Mouse (Mus musculus): ENCODE measurements around the gene Armcx6. TPM values are rescaled to one million over a fixed set of nuclear protein-coding genes. Genes with fewer than 3 reads are reported as not detected.
"Not testable (repeated sequence)": the region's sequence is repeated elsewhere in the genome, so short reads cannot be mapped to it uniquely, and the experiment has no call there.

The Armcx6 gene
- polyA plus RNA-seq (2015; fragmentation: Nextera tagmentation; extraction: Ambion mirVana), result 6.5 and 7.5 TPM in 2 replicates

DNA sequence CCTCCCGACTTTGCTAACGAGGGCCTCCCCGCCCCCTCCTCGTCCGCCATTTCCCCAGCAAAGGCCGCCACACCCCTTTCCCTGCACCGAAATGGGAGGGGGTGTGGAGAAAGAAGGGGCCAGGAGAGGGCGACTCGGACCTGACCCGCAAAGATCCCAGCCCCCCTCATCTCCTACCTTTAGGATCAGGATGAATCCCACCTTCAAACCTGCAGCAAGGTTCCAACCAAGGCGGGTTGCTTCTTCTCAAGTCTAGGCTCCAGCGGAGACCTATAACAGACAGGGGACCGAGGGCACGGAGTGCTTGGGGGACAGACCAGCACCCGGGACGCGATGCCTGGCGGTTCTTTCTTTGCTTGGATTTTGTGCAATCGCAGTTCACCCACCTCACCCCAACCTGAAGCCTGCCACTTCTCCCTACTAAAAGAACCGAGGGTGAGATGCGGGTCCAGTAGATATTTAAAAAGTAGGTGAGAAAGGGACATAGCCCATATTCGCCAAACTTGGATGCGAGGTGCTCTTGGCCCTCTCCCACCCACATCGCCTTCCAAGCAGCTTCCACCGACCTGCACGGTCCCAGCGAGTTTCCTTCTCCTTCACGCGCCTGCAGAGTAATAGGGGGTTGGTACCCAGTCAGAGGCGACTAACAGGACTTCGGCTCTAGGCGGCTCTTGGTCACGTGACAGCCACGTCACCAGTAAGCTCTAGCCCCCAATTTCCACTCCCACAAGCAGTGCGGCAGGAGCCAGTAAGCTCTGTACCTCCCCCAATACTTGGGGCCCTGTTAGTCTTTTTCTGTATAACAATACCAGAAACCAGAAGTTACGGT lies at the start of gene Armcx6:
Gene Armcx6, minus strand, starts transcription at position 654 of the 829 bp plus-strand sequence.
- H3K4me3 ChIP-seq (replicated peaks), result peak within 1 kb of the TSS; percentile 63
- no peaks in the 10 kb centered on the region for H3K36me3 ChIP-seq
- peak within 1 kb of the TSS; percentile 66 for H3K9ac ChIP-seq
- DNase-seq (peak; percentile 65), ATAC-seq (ENCODE audit: low read depth) (peak; percentile 93)
- H3K27ac ChIP-seq, result 0 out of 2 replicates have a peak within 1 kb of the TSS, but pooled peaks have one; percentile 29
- H3K4me2 ChIP-seq, result peak within 1 kb of the TSS; percentile 80
- WGBS (ENCODE audit: insufficient replicate concordance), result 15% methylated on average over 36 of the region's 36 CpGs
- H3K27me3 ChIP-seq, result no peaks in the 10 kb centered on the region; the same call in 1 of the 2 replicates
- H3K4me1 ChIP-seq (replicated peaks), result peaks cover 6% of the 10 kb centered on the region
- no peaks in the 10 kb centered on the region for H3K9me3 ChIP-seq (replicated peaks)

DNA sequence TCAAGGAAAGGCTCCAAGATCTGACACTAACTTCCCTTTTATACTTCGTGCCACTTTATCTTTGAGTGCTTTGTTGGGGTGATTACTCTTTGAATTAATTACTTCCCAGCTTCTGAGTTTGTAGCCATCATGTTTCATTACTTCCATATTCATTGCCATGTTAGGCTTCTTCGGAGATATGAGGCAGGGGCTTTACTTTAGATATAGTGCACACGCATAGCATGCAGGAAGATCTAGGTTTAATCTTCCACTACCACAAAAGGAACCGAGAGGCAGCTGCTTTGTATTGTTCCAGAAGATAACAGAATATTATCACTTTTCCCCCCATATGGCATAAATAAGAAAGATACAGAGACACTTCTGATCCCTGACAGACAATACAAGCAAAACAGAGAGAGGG lies 36.5 kb upstream of the Armcx6 start:
- Histone ChIP-seq H3K4me1 (replicated peaks) (no peaks in the 10 kb centered on the region), H3K4me3 (replicated peaks) (no peak overlapping the region), H3K27ac (no peak overlapping the region), H3K4me2 (no peak overlapping the region), H3K9ac (no peak overlapping the region), H3K9me3 (replicated peaks) (no peaks in the 10 kb centered on the region), H3K27me3 (no peaks in the 10 kb centered on the region), H3K36me3 (no peaks in the 10 kb centered on the region)
- WGBS (ENCODE audit: insufficient replicate concordance), result 26% methylated on average over 4 of the region's 4 CpGs
- ATAC-seq (ENCODE audit: low read depth) (peak; percentile 59; the same call in 1 of the 2 replicates), DNase-seq (no peak)

DNA sequence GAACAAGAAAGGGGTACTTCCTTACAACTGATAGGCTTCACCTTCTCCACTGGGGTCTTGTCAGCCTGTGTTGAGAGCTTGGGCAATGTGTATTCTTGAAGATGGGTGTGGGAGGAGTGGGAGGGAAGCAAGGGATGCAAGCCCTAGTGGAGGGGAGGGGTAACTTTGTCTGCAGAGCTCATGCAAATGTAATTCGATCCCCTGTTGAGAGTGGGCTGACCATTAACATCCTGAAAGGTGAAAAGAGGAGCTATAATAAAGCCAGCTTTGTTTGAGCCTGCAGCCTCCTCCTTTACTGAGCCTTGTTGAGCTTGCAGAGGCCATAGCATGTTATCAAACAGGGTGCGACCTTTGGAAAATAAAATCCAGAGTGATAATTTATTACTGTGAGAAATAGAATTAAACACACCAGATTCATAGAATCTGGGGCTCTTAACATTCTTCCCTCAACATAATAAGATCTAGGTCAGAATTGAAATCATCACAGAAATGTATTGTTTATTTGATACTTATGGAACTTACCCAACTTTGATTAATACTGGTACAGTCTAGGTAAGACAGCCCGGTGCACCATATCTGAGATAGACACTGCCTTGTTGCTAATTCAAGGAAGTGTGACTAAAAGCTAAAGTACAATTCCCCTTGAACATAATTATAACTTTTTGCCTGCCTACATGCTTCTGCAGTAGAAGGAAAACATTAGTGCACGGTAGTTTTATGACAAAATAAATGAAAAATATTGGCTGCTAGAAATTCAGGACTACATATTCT lies 12.4 kb upstream of the Armcx6 start:
- H3K4me2 ChIP-seq; H3K9ac ChIP-seq; H3K9me3 ChIP-seq (replicated peaks); H3K36me3 ChIP-seq; DNase-seq; H3K27me3 ChIP-seq; H3K4me1 ChIP-seq (replicated peaks); H3K27ac ChIP-seq; H3K4me3 ChIP-seq (replicated peaks); ATAC-seq (ENCODE audit: low read depth): not testable (repeated sequence)
- 55% methylated on average over 3 of the region's 4 CpGs for WGBS (ENCODE audit: insufficient replicate concordance)

GRCm38 (mm10) chrX:134757293-134757995 lies 6.2 kb upstream of the Armcx6 start:
- Histone ChIP-seq H3K27ac (0 out of 2 replicates have a peak overlapping the region, but pooled peaks have one; percentile 29), H3K27me3 (no peaks in the 10 kb centered on the region; the same call in 1 of the 2 replicates), H3K4me2 (peak overlapping the region; percentile 75), H3K9me3 (replicated peaks) (no peaks in the 10 kb centered on the region), H3K4me3 (replicated peaks) (peak overlapping the region; percentile 68), H3K9ac (peak overlapping the region; percentile 74), H3K36me3 (no peaks in the 10 kb centered on the region), H3K4me1 (replicated peaks) (peaks cover 11% of the 10 kb centered on the region)
- ATAC-seq (ENCODE audit: low read depth), result 0 out of 2 replicates have a peak, but pooled peaks have one; percentile 17
- no peak for DNase-seq
- 19% methylated on average over 12 of the region's 13 CpGs for WGBS (ENCODE audit: insufficient replicate concordance)

- Histone ChIP-seq H3K27ac (peak within 1 kb of the TSS; percentile 29; the same call in 1 of the 2 replicates), H3K4me2 (peak within 1 kb of the TSS; percentile 75), H3K9ac (peak within 1 kb of the TSS; percentile 74), H3K9me3 (replicated peaks) (no peaks in the 10 kb centered on the region), H3K36me3 (no peaks in the 10 kb centered on the region), H3K27me3 (no peaks in the 10 kb centered on the region; the same call in 1 of the 2 replicates), H3K4me1 (replicated peaks) (peaks cover 11% of the 10 kb centered on the region), H3K4me3 (replicated peaks) (peak within 1 kb of the TSS; percentile 68)
- DNase-seq (peak; percentile 53), ATAC-seq (ENCODE audit: low read depth) (peak; percentile 90)
- WGBS (ENCODE audit: insufficient replicate concordance), result 17% methylated on average over 46 of the region's 46 CpGs
These were observed 5.4 kb upstream of the Armcx6 start, which contains the start of gene Armcx3 for GRCm38 (mm10) chrX:134756434-134757292. Armcx3 (plus strand) TSS chrX:134756595.

DNA sequence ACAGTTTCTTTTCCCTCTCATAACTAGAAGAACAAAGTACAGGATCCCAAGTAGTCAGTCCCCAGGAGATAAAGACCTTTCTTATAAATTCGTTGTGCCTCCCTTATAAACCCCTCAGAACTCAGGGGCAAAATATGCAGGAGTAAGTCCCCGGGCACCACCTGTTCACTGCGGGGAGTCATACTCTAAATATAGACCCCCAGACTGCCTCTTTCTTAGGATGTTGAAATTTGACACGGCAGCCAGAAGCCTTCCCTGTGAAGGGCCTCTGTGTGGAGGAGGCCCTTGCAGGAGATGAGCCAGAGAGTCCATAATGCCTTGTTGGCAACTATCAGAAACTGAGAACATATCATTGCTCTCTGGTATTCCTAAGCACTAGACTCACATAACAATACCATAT lies 1.4 kb upstream of the Armcx6 start:
- Histone ChIP-seq H3K4me2 (no peak overlapping the region), H3K36me3 (no peaks in the 10 kb centered on the region), H3K4me1 (replicated peaks) (peaks cover 10% of the 10 kb centered on the region), H3K9me3 (replicated peaks) (no peaks in the 10 kb centered on the region), H3K9ac (no peak overlapping the region), H3K4me3 (replicated peaks) (no peak overlapping the region), H3K27me3 (no peaks in the 10 kb centered on the region; the same call in 1 of the 2 replicates), H3K27ac (no peak overlapping the region)
- DNase-seq, result no peak
- no peak for ATAC-seq (ENCODE audit: low read depth)
- WGBS (ENCODE audit: insufficient replicate concordance), result 29% methylated on average over 4 of the region's 4 CpGs

DNA sequence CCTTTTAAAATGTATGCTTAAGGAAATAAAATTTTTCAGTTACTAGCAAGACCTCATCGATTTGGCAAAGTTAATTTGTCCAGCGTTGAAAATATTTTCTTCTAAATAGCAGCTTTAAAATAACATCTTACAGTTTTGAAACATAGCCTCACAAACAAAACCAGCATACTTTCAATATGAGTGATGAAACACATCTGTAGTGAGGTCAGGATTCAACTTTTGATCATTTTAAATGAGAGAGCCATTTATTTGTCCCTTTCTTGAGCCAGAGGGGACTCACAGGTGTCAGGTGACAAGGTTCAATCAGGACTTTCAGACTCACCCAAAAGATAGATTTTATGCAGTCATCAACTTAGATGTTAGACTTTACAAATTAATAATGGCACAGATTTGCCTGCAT lies 693 bp upstream of the Armcx6 start:
- Histone ChIP-seq H3K36me3 (no peaks in the 10 kb centered on the region), H3K9ac (no peak overlapping the region), H3K4me3 (replicated peaks) (no peak overlapping the region), H3K4me1 (replicated peaks) (peaks cover 9% of the 10 kb centered on the region), H3K9me3 (replicated peaks) (no peaks in the 10 kb centered on the region), H3K27me3 (no peaks in the 10 kb centered on the region; the same call in 1 of the 2 replicates), H3K27ac (no peak overlapping the region), H3K4me2 (no peak overlapping the region)
- ATAC-seq (ENCODE audit: low read depth) (no peak), DNase-seq (no peak)
- 40% methylated on average over 2 of the region's 2 CpGs for WGBS (ENCODE audit: insufficient replicate concordance)

- DNase-seq, result no peak
- no peaks in the 10 kb centered on the region for H3K9me3 ChIP-seq (replicated peaks)
- 17% methylated on average over 5 of the region's 5 CpGs for WGBS (ENCODE audit: insufficient replicate concordance)
These were observed 4.8 kb downstream of the Armcx6 start for GRCm38 (mm10) chrX:134746459-134746858.

DNA sequence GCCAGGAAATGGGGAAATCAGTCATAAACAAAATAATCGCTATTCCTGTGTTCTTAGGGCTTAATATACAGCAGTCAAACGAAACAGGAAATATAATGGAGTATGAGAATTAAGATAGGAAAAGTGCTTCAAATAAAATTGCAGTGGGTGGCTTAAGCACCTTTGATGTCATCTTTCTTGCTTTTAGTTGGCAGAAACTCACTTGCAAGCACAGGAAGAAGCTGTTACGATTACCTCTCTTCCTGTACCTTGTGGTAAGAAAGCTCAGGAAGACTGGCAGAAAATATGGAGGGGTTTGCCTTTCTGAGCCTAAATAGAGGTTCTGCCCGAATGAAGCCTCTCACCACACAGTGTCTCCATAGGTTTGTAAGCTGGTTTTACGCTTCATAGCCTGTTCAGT lies 9.4 kb downstream of the Armcx6 start:
- Histone ChIP-seq H3K4me3 (replicated peaks) (no peak overlapping the region), H3K9ac (no peak overlapping the region), H3K4me1 (replicated peaks) (peaks cover 16% of the 10 kb centered on the region), H3K27me3 (no peaks in the 10 kb centered on the region; the same call in 1 of the 2 replicates), H3K9me3 (replicated peaks) (no peaks in the 10 kb centered on the region), H3K36me3 (no peaks in the 10 kb centered on the region), H3K27ac (no peak overlapping the region), H3K4me2 (no peak overlapping the region)
- DNase-seq, result no peak
- no peak for ATAC-seq (ENCODE audit: low read depth)
- WGBS (ENCODE audit: insufficient replicate concordance), result 38% methylated on average over 5 of the region's 5 CpGs

More at GRCm38 (mm10) chrX:134746459-134746858, 4.8 kb downstream of the Armcx6 start:
- Histone ChIP-seq H3K4me1 (replicated peaks) (peaks cover 6% of the 10 kb centered on the region), H3K27me3 (no peaks in the 10 kb centered on the region), H3K4me3 (replicated peaks) (no peak overlapping the region), H3K9ac (no peak overlapping the region), H3K36me3 (no peaks in the 10 kb centered on the region), H3K27ac (no peak overlapping the region), H3K4me2 (no peak overlapping the region)
- no peak for ATAC-seq (ENCODE audit: low read depth)

- Histone ChIP-seq H3K4me2 (no peak overlapping the region), H3K27ac (no peak overlapping the region), H3K36me3 (no peaks in the 10 kb centered on the region), H3K4me1 (replicated peaks) (peaks cover 16% of the 10 kb centered on the region), H3K9ac (no peak overlapping the region), H3K27me3 (no peaks in the 10 kb centered on the region; the same call in 1 of the 2 replicates), H3K9me3 (replicated peaks) (no peaks in the 10 kb centered on the region), H3K4me3 (replicated peaks) (no peak overlapping the region)
- 45% methylated on average over 4 of the region's 4 CpGs for WGBS (ENCODE audit: insufficient replicate concordance)
- ATAC-seq (ENCODE audit: low read depth), result 0 out of 2 replicates have a peak, but pooled peaks have one; percentile 26
- DNase-seq, result no peak
These were observed 12.1 kb downstream of the Armcx6 start for GRCm38 (mm10) chrX:134739160-134739559.

Data from liver, embryonic 13.5 days (tissue).